Mouse (Mus musculus) myocyte (in vitro differentiated cells): ENCODE data around the gene Cpn2. TPM values are rescaled to one million over a fixed set of nuclear protein-coding genes. Genes with fewer than 3 reads are reported as not detected.

Experiments
- H3K27me3 ChIP-seq: one replicate; pipeline ENCODE4 v1.6.1; 2011; ENCODE audit not compliant: control insufficient read depth, insufficient read depth, insufficient read length
- H3K36me3 ChIP-seq: one replicate; pipeline ENCODE4 v1.6.1; 2011; ENCODE audit not compliant: control insufficient read depth, insufficient read depth
- H3K4me2 ChIP-seq: one replicate; pipeline ENCODE4 v1.6.1; 2011; ENCODE audit warnings: low read depth, control low read depth
- H3K4me3 ChIP-seq: one replicate; pipeline ENCODE4 v1.5.1; 2011; ENCODE audit warnings: mild to moderate bottlenecking, control low read depth, moderate library complexity
- H3K79me2 ChIP-seq: one replicate; pipeline ENCODE4 v1.6.1; 2011; ENCODE audit not compliant: control insufficient read depth, insufficient read depth
- H3ac ChIP-seq: one replicate; pipeline ENCODE4 v1.6.1; 2011; ENCODE audit not compliant: control insufficient read depth, insufficient read length
- CEBPB ChIP-seq: IDR thresholded peaks from 2 replicates; pipeline ENCODE4 v1.6.1; 2011; ENCODE audit warnings: mild to moderate bottlenecking, moderate library complexity; ENCODE audit not compliant: poor library complexity, insufficient read depth, severe bottlenecking
- E2F4 ChIP-seq: IDR thresholded peaks from one replicate; pipeline ENCODE4 v1.6.1; 2011; ENCODE audit warnings: mild to moderate bottlenecking, control low read depth, moderate library complexity; ENCODE audit not compliant: insufficient read depth
- MAX ChIP-seq: IDR thresholded peaks from one replicate; pipeline ENCODE4 v1.6.1; 2011; ENCODE audit warnings: low read depth, mild to moderate bottlenecking, control low read depth
- MYOD1 ChIP-seq, 3 experiments: IDR thresholded peaks; one replicate each; pipeline ENCODE4 v1.6.1; 2011; ENCODE audit warnings: control low read depth in 2 of 3, low read depth in 2 of 3, mild to moderate bottlenecking in 2 of 3, moderate library complexity in 1 of 3; ENCODE audit not compliant: insufficient read length in 2 of 3, control insufficient read depth in 1 of 3
- MYOG ChIP-seq, 3 experiments: IDR thresholded peaks; one replicate each; pipeline ENCODE4 v1.6.1; 2011; ENCODE audit warnings: control low read depth in 2 of 3, low read depth in 2 of 3, mild to moderate bottlenecking in 2 of 3; ENCODE audit not compliant: insufficient read length in 2 of 3, control insufficient read depth in 1 of 3, insufficient read depth in 1 of 3
- POLR2A ChIP-seq: IDR thresholded peaks from one replicate; pipeline ENCODE4 v1.6.1; 2011; ENCODE audit warnings: low read depth, mild to moderate bottlenecking, control low read depth, moderate library complexity; ENCODE audit not compliant: insufficient read length
- POLR2AphosphoS2 ChIP-seq: IDR thresholded peaks from one replicate; pipeline ENCODE4 v1.6.1; 2011; ENCODE audit warnings: low read depth, control low read depth; ENCODE audit not compliant: insufficient read length
- REST ChIP-seq: IDR thresholded peaks from one replicate; pipeline ENCODE4 v1.6.1; 2011; ENCODE audit warnings: mild to moderate bottlenecking, control low read depth, moderate library complexity; ENCODE audit not compliant: insufficient read depth, insufficient read length
- SRF ChIP-seq: IDR thresholded peaks from one replicate; pipeline ENCODE4 v1.6.1; 2011; ENCODE audit warnings: low read depth; ENCODE audit not compliant: control insufficient read depth, insufficient read length
- TCF12 ChIP-seq: IDR thresholded peaks from one replicate; pipeline ENCODE4 v1.6.1; 2011; ENCODE audit warnings: mild to moderate bottlenecking, control low read depth; ENCODE audit not compliant: poor library complexity, insufficient read depth, severe bottlenecking
- TCF3 ChIP-seq: IDR thresholded peaks from one replicate; pipeline ENCODE4 v1.6.1; 2011; ENCODE audit warnings: low read depth, control low read depth; ENCODE audit not compliant: insufficient read length
- USF1 ChIP-seq: IDR thresholded peaks from one replicate; pipeline ENCODE4 v1.6.1; 2011; ENCODE audit warnings: low read depth, mild to moderate bottlenecking, control low read depth, moderate library complexity
- polyA plus RNA-seq: library from polyadenylated mRNA; unstranded; fragments of >200 nt; fragmentation: generic; extraction: Trizol; gene quantifications from one replicate; pipeline ENCODE4 v1.2.1, GENCODE M21; 2012; ENCODE audit warnings: missing spikeins

The Cpn2 gene
- polyA plus RNA-seq, 1 experiment = not detected

DNA sequence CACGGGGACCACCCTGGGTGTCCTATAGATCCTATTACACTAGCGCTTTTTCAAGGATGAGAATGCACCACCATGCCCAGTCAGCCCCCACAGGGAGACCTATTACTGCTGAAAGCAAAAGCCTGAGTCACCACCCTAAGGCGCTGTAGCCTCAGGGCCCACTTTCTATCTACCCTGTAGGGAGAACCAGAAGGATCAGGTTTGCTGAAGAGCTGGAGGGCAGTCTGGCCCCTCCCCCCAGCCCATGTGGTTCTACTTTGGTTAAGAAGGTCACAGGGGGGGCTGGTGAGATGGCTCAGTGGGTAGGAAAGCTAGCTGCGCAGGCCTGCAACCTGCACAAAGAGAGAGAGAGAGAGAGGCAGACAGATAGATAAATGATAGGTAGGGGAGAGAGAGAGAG is 18.4 kb upstream of the Cpn2 start:
- Histone ChIP-seq H3ac (no peak overlapping the region), H3K4me3 (no peak overlapping the region), H3K79me2 (no peaks in the 10 kb centered on the region), H3K4me2 (no peak overlapping the region), H3K27me3 (no peaks in the 10 kb centered on the region), H3K36me3 (no peaks in the 10 kb centered on the region)
- TF ChIP-seq CEBPB (no peak), SRF (no peak), MYOG (IDR thresholded peaks at IDR 0.05; ENCODE audit: control insufficient read depth in 1 of 3, insufficient read depth in 1 of 3, insufficient read length in 2 of 3, low read depth in 2 of 3) (no peak), POLR2A (no peak), MAX (no peak), USF1 (no peak), TCF12 (no peak), POLR2AphosphoS2 (no peak), TCF3 (no peak), MYOD1 (IDR thresholded peaks at IDR 0.05; ENCODE audit: control insufficient read depth in 1 of 3, insufficient read length in 2 of 3, low read depth in 2 of 3) (no peak), E2F4 (no peak), REST (no peak)

DNA sequence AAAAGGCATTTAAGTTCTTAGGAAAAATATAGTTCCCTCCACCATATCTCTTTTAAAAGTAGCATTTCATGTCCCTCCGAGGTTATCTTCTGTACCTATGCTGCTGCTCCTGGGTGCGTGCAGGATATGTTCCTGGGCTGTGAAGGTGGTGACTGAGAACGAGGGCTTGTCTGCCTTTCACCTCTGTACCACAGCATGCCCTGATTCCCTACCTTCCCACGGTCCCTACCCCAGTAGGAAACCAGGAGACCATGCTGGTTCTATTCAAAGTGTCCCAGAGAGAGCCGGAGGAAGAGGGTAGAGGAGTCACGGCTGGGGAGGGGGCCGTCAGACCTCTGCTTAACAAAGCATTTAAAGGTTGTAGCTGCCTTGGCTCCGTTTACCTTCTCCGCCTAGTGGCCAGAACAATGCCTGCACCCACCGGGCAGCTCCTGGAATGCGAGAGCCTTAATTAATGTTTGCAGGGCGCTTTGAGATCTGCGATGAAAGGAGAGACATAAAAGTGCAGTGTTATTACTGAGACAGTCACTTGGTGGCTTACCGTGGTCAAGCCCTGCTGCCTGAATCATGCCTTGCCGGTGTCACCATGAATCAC is 16.5 kb upstream of the Cpn2 start:
- TF ChIP-seq USF1 = no peak
- no peak for TF ChIP-seq CEBPB
- no peak for TF ChIP-seq MYOG (IDR thresholded peaks at IDR 0.05; ENCODE audit: control insufficient read depth in 1 of 3, insufficient read depth in 1 of 3, insufficient read length in 2 of 3, low read depth in 2 of 3)
- TF ChIP-seq SRF = no peak
- TF ChIP-seq MAX = no peak
- TF ChIP-seq POLR2A = no peak
- TF ChIP-seq POLR2AphosphoS2 = no peak
- no peak for TF ChIP-seq TCF3
- no peak for TF ChIP-seq TCF12
- no peak for TF ChIP-seq MYOD1 (IDR thresholded peaks at IDR 0.05; ENCODE audit: control insufficient read depth in 1 of 3, insufficient read length in 2 of 3, low read depth in 2 of 3)
- no peak overlapping the region for H3ac ChIP-seq
- no peaks in the 10 kb centered on the region for H3K27me3 ChIP-seq
- no peaks in the 10 kb centered on the region for H3K36me3 ChIP-seq
- no peaks in the 10 kb centered on the region for H3K79me2 ChIP-seq
- H3K4me2 ChIP-seq = peak overlapping the region; percentile 51
- H3K4me3 ChIP-seq = no peak overlapping the region

DNA sequence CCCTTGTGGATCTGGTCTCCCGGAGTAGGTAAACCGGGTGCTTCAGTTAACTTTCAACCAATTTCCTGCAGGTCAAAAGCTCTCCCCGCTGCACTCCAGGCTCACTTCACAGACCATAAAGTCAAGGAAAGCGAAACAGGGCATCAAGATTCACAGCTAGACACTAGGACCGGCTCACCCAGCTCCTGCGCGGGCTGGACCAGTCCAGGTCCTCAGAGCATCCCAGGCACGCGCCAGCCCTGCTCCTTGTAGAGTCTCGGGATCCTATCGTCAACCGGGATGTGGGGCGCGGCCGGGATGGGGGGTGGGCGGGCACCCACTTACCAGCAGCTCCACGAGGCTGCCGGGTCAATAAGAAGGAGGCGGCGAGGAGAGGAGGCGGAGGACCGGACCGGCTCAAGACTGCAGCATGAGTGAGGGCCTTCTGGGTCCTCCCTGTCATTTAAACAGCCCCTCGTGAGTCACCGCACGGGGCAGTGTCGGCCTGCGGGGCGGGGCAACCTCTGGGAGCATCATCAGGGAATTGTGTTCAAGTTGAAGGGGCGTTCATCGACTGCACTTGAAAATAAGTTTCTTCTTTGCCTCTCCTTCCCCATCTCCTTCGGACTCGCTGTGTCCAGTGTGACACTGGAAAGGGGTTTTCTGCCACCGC is 15.7 kb upstream of the Cpn2 start, which contains the start of gene Lrrc15:
TSS of gene Lrrc15 (minus strand) at position 413 of the 652 bp plus-strand sequence.
- H3K27me3 ChIP-seq = no peaks in the 10 kb centered on the region
- H3K4me3 ChIP-seq = no peak within 1 kb of the TSS
- H3K36me3 ChIP-seq = no peaks in the 10 kb centered on the region
- H3ac ChIP-seq = no peak within 1 kb of the TSS
- no peaks in the 10 kb centered on the region for H3K79me2 ChIP-seq
- peak within 1 kb of the TSS; percentile 51 for H3K4me2 ChIP-seq
- TF ChIP-seq TCF12 (no peak), TCF3 (no peak), POLR2A (no peak), REST (no peak)

DNA sequence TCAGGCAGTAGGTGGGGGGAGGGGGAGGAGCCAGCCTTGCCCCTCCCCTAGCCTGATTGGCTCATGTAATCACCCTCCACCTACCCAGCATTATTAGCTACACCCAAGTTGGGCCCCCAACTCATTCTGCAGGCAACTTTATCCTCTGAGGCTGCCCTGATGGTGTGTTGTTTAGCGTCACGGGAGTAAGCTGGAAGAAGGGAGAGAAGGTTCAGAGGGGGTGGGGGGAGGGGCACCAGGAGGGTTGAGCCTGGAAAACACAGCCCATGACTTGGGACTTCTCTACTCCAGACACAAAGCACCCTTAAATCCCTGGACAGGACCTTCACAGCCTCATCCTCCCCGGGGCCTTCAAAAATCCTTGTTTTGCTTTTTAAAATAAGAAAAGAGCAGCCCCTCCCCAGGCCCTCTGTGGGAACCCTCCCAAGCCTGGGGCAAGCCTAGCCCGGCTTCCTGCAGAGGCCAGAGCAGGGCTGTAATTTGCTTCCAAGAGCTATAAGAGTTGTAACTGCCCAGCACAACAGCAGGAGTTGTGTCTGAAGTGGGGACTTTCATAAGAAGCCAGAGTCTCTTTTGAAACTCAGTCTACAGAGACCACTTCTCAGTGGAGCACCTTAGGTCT is 13.5 kb upstream of the Cpn2 start:
- no peak for TF ChIP-seq USF1
- no peak for TF ChIP-seq POLR2AphosphoS2
- TF ChIP-seq TCF3 = no peak
- TF ChIP-seq MAX = no peak
- no peak for TF ChIP-seq TCF12
- no peak for TF ChIP-seq MYOD1 (IDR thresholded peaks at IDR 0.05; ENCODE audit: control insufficient read depth in 1 of 3, insufficient read length in 2 of 3, low read depth in 2 of 3)
- no peak for TF ChIP-seq MYOG (IDR thresholded peaks at IDR 0.05; ENCODE audit: control insufficient read depth in 1 of 3, insufficient read depth in 1 of 3, insufficient read length in 2 of 3, low read depth in 2 of 3)
- no peak for TF ChIP-seq E2F4
- no peak for TF ChIP-seq CEBPB
- H3K27me3 ChIP-seq = no peaks in the 10 kb centered on the region
- no peak overlapping the region for H3K4me2 ChIP-seq
- no peak overlapping the region for H3K4me3 ChIP-seq
- H3ac ChIP-seq = no peak overlapping the region
- H3K79me2 ChIP-seq = no peaks in the 10 kb centered on the region
- H3K36me3 ChIP-seq = no peaks in the 10 kb centered on the region

DNA sequence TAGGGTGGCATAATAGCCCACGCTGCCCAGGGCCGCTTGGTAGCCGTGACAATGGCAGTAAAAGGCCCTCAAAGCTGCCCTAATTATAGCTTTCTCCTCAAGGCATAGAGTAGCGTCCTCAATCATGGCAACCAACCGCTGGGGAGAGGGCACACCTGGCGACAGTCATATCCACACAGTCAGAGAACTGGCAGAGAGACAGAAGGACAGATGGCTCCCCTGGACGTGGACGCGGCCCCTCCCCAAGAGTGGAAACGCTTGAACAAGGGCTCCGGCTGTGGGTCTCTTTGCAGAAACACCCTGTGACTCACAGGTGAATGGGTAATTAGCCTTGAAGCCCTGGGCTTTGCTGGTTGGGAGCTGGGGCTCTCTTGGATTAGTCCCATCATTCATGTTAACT is 11.1 kb upstream of the Cpn2 start:
- Histone ChIP-seq H3K79me2 (no peaks in the 10 kb centered on the region), H3K4me2 (no peak overlapping the region), H3K27me3 (no peaks in the 10 kb centered on the region), H3K36me3 (no peaks in the 10 kb centered on the region), H3K4me3 (no peak overlapping the region), H3ac (no peak overlapping the region)
- TF ChIP-seq POLR2AphosphoS2 = no peak
- TF ChIP-seq POLR2A = no peak
- TF ChIP-seq SRF = no peak
- no peak for TF ChIP-seq MYOD1 (IDR thresholded peaks at IDR 0.05; ENCODE audit: control insufficient read depth in 1 of 3, insufficient read length in 2 of 3, low read depth in 2 of 3)
- TF ChIP-seq USF1 = no peak
- TF ChIP-seq TCF12 = no peak
- no peak for TF ChIP-seq E2F4
- no peak for TF ChIP-seq MYOG (IDR thresholded peaks at IDR 0.05; ENCODE audit: control insufficient read depth in 1 of 3, insufficient read depth in 1 of 3, insufficient read length in 2 of 3, low read depth in 2 of 3)
- no peak for TF ChIP-seq TCF3
- TF ChIP-seq REST = no peak
- no peak for TF ChIP-seq CEBPB
- TF ChIP-seq MAX = no peak
